Mouse (Mus musculus) ovary, postnatal 14 days (tissue): ENCODE measurements around the gene Selenom.

Experiments used
- DNase-seq: peaks from one replicate; pipeline ENCODE4 v3.0.0; 2022; ENCODE audit warnings: low spot score

The Selenom gene

DNA sequence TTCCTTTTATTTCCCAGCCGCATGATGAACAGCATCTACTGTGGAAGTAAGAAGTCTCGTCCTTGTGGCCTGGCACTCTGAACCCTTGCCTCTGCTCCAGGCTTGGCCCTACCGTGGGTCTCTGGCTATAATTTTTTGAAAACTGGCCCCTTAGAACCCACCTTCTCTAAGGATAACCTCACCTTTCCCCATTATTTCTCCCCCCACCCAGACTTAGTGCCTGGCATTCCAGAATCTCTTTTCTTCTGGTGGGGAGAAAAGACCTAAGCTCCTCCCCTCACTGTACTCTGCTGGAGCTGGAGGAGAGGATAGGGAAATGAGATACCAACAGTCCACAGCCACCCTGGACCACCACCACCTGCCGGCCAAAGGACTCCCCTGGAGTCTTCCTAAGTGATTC is 732 bp downstream of the Selenom start:
- DNase-seq = no peak

DNA sequence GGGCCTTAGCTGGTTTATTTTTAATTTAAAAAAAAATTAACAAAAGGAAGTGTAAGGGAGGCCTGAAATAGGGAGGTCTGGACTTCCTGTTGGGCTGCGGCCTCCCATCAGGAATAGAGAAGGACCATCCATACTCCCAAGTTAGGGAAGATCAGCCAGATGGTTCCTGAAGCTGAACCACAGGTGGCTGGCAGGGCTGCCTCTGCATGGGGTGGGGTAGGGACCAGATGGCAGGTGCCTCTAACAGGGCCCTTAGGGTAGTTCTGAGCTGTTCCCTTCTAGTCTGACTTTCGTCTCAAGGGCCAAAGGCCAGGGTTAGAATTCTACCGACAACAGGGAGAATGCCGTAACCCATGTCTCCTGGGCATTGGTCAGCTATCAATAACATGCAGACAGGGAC is 1.2 kb downstream of the Selenom start:
- DNase-seq = no peak

DNA sequence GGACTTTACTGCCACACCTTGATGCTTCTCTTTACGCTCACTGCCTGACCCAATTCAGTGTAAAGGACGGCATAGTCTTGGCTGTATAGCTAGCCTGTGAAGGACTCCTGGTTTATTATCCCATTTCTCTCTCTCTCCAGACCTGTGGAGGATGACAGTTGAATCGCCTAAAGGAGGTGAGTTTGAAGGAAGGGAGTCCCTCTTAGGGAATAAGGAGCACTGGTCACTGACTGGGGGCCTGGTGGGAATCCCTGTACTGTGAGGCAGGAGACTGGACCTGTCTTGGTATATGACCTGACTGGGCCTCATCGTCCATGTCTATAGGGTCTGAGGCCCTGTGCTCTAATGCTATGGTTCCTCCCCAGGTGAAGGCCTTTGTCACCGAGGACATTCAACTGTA is 1.6 kb downstream of the Selenom start:
- DNase-seq = no peak

DNA sequence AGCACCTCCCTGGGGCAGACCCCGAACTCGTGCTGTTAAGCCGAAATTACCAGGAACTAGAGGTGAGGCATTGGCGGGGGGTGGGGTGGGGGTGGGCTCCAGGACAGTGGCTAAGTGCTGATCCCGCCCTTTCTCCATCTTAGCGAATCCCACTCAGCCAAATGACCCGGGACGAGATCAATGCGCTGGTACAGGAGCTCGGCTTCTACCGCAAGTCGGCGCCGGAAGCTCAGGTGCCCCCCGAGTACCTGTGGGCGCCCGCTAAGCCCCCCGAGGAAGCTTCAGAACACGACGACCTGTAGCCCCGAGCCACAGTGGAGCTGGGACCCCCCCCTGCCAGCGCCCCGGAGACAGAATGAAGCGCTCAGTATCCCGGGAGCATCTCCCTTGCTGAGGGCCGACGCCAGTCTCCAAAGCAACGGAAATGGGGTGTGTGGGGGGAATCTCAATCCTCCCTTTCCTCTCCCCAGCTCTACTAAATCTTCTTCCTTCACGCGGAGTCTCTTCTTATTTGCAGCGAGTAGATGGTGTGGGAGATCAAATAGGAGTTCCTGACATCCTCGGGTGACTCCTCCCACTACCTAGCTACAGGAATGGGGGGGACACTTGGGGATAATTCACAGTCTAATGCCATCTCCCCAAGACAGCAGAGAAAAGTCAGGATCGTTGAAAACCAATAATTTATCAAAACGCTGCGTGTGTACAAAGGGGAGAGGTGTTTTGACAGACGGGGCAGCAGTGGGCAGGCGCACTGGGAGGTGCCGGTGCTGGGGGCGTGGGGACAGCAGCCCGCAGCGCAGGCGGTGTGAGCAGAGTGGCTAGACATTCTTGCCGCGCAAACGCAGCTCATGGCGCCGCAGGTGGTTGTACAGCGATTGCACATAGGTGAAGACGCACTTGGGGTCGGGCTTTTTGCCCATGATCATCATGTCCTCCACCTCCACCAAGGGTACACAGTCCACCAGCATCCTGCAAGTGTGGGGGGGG is 2.7 kb downstream of the Selenom start:
- DNase-seq = no peak

DNA sequence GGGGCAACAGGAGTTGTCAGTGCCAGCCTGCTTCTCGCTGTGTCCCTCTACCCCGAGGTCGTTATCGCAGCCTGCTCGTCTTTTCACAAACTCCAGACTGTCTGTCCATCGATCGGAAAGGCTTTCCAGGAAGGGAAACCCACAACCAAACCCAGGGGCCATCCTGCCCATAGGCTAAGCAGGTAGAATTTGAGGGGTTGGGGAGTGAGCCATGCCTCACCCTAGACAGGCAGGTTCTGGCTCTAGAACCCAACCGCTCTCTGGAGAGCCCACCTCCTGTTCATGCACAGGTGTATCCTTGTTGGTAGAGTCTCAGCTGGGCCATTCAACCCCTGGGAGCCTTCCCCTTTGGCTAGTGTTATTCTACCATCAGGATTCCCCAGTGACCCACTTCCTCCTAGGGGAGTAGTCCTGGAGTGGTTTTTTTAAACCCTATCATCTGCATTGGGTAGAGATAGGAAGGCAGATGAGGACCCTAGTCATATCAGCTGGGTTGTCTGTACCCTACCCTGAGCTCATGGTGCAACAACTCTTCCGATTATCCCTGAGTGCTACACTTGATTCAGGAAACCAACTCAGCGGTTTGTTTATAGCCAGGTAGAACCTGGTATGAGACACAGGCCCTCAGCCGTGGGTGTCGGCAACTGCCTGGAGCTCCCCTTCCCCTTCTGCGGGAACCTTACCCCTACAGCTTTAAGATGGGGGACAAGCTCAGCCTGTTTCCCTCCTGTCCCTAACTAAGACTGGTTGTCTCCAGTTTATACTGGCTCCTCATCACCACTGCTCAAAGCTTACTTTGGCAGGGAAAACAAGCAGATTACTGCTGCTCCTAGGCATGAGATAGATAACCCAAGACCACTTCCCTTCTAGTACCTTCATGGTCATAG is 3.6 kb downstream of the Selenom start:
- DNase-seq = no peak

DNA sequence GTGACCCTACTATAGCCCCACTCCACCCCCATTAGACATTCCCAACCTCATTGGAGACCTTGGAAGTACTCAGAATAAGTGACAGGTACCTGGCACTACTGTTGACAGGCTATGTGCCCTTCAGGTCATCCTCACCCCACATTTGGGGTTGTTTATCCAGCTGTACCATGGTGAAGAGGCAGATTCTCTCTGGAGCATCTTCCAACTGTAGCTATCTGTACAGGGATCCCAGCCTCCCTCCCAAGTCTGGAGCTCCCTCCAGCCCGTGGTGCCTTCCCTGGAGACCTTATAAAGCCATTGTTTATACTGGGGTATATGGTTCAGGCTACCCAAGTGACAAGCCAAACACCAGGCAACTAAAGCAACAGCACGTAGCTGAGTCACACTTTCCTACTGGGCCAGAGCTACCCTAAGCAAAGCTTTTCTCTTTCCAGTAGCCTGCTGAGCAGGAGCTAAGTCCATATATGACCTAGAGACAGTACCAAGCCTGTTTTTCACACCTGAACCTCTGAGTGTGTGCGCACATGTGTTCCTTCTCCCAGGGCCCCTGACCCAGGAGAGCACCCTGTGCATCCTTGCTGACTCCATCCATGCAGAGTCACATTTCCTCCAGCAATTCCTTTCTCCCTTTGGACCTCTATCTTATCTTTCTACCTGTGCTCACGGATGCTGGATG is 4.7 kb downstream of the Selenom start:
- DNase-seq = no peak

DNA sequence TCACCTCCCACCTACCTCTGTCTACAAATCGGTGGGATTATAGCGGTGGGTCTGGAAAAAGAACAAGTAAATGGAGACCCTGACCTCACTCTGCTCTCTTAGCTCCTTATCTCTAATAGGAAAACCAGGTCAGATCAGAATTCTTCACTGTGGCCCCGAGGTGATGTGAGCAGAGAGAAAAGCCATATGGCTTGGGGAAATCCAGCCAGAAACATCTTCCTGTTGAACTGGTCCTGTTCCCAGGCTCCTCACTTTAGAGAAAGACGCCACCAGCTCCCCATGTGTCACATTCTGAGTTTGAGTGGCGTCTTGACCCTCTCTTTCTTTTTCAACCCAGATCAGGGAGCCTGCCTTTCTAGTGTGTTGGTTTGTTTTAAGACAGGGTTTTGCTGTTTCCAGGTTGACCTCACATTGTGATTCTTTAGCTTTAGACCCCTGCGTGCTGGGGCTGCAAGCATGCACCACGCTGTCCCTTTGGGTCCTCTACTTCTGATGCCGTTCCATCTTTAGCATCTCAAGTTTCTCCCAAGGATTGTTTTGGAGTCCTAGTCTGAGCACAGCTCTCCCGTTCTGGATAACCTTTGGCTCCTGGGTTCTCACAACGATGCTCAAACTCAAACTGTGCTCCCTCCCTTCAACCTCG is 5.4 kb downstream of the Selenom start:
- no peak for DNase-seq

DNA sequence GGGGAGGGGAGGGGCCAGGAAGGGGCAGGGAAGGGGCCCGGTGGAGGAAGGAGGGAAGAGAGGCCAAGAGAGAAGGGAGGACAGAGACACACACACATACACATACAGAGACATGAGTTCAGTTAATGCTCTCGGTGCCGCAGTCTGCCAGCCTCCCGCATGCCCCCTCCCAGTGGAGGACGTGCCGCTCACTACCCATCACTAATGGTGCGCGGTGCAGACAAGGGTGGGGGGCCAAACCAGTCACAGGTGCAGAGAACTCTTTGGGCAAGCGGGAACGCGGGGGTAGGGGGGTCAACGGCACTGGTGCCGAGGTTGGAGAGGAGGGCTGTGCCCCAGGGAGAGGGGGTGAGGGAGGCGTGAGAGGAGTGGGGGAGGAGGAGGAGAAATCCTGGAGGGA is 6.4 kb downstream of the Selenom start:
- no peak for DNase-seq

DNA sequence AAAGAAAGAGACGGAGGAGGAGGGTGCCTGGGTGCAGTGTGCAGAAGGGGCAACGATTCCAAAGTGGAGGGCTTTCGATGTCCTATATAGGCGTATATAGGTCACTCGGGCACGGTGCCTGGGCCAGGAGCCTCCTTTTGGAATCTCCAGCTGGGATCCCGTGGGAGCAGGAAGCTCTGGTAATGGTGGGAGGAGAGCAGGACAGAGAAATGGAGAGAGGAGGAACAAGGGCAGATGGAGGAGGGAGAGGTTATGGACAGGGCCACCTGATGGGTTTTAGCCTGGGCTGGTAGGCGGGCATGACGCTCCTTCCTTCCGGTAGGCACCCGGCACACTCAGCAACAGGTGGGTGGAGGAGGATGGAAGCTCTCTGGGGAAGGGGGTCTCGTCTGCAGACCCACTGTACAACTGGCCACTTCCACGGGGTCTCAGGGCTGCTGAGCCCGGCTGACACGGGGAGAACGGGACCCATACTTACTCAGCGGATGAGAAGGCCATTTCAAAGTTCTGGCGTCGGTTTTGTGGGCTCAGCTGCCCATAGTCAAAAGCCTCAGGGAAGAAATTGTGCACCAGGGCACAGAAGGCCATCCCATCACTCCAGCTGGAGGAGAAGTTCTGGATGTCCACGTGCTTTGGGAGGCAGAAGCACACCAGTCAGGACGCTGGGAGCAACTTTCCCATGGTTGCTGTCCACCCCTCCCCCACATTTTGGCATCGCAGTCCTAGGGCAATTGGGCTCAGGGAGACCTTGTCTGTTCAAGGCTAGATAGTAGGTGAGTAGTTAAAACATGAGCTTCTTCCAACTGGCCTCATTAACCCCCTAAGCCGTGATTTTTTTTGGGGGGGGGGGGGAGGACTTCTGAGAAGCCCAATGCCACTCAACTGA is 7.1 kb downstream of the Selenom start:
- no peak for DNase-seq

DNA sequence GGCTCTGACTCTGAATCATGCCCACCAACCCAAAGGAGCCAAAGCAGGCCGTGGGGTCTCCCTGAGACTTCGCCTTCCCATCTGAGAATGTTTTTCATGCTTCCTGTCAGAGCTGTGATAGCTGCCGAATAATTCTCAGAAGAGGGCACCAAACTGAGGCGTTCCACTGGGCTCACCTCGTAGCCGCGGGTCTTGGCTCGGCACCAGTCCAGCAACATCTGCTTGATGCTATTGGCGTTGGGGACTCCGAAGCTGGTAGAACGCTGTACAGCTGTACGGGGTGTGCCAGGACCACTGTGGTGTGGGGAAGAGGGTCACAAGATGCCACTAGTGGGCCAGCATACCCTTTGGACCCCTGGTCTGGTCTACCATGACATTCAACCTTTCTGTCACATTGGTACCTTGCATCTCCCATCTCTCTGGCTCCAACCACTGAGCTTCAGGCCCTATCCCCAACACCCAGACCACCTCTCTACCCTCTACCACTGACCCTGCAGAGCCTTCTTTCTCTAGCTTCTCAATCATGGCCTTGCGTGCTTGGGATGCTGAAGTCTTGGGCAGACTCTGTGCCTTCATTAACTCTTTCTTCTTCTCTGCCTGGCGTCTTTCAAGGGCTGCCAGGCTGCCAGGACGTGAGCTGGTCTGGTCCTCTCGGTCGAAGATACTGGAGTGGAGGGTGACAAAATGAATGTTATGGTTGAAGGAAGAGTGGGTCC is 8.0 kb downstream of the Selenom start:
- no peak for DNase-seq

DNA sequence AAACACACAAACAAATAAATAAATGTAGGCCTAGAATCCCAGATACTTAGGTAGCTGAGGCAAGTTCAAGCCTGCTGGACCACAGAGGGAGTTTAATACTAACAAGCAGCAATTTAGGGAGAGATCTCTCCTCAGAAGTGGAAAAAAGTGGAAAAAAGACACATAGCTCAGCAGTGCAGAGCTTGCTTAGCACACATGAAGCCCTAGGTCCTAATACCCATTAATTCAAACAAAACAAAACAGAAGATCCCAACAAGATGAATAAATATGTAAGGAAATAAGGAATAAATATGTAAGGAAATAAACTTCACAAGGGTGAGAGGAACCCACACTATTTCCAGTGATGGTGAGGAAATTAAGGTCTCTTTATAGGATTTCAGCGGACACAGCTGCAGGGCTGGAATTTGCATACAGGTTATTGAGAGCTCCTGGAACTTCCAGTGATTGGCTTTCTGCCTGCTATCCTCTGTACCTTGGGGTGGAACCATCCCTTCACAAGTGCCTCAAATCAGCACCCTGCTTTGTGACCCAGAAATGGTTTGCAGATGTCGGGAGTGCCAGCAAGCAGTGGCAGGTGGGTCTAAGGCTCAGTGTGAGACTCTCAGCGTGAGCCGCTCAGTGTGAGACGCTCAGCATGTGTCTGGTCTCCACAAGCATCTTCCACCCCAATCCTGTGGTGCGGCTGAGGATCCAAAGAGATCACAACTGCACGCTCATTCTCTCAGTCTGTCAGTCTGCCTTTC is 9.5 kb downstream of the Selenom start:
- DNase-seq = no peak

DNA sequence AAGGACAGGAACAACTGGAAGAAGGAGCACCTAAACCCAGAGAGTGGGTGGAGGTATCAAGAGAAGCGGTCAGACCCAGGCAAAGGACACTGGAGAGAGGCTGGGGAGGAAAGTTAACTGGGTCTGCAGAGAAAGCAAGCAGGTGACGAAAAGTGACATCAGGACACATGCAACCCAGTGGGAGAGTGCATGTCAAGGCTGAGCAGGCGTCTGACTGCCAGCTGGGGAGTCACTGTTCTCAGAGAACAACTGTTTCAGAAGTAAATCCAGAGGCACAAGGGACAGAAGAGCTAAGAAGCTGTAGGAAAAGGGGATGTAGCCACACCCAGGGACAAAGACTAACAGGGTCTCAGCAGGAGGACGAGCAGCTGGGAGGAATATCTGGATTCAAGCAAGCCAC is 11.1 kb downstream of the Selenom start:
- DNase-seq = no peak

DNA sequence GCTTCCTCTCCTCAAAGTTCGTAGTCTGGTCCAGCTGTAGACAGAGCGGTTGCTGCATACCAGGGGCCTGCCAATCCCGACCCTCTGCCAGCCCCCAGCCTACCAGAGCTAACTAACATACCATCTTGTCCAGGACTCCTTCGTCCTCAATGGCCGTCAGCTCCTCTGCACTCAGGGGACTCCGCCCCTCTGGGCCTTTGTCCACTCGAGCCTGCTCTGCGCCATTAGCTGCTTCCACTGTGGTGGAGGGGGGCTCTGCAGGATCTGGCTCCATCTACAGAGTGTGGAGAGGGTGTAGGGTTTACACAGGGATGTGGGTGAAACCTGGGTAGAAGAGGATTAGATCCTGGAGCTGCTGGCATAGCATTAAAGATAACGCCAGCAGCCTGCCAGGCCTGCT is 11.7 kb downstream of the Selenom start:
- DNase-seq = no peak

DNA sequence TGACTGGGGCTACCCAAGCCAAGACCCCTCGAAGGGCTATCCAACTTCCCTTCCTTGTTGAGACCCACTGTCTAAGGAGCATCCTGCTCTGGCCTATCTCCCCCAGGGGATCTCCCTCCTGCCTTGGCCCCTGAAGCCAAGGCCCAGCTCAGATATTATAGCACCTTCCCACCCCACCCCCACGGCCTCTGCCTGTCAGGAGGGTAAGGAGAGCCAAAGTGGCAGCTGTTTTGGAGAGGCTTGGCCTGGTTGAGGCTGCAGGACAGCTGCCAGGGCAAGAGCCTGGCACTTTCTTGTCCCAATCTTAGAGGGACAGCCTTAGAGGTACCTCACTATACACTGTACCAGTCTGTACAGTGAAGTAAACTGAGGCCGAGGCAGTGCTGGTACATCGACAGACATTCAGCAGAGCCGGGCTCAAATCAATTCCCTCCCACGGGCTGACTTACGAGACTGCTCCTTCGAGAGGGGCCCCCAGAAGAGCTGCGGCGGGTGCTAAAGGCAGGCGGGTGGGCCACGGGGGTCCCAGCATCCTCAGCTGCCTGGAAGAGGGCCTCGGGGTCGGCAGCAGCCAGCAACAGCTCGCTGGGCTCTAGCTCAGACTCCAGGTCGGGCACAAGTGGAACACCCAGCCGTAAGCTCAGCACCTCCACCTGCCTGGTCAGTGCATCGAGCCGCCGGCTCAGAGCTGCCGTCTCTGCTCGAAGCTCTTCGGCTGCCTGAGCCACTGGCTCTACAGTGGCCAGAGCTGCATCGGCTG is 12.7 kb downstream of the Selenom start:
- no peak for DNase-seq

DNA sequence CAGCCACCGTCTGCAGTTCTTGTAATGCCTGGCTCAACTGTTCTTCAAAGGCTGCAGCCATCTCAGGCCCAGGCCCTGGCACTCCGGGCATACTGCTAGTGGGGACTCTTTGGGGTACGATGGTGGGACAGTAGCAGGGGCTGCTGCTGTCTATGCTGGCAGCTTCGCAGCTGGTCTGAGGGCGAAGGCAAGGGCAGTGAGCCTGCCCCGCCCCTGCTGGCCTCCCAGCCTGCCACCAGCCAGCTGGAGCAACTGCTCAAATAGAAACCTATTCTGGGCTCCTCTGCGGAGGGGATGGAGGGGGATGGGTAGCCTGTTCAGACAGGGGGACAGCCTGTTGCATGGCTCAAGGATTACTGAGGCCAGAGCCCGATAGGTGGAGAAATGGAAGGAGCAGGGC is 13.3 kb downstream of the Selenom start:
- DNase-seq = no peak

DNA sequence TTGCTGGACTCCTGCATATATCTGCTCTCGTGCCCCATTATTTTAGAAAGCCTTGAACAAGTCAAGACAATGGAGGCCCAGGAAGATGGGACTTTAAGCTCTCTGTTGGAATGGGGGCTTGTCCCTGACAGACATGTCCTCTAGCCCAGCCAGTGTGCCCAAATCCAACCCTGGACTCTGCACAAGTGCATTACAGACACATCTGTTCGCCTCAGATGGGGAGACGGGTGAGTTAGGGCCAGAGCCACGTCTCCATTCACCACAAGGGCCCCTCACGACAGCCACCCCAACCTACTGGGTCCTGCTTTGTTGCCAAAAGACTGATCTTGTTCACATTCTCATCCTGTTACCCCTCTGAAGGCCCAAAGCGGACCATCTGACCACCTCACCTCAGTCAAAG is 13.7 kb downstream of the Selenom start:
- no peak for DNase-seq

DNA sequence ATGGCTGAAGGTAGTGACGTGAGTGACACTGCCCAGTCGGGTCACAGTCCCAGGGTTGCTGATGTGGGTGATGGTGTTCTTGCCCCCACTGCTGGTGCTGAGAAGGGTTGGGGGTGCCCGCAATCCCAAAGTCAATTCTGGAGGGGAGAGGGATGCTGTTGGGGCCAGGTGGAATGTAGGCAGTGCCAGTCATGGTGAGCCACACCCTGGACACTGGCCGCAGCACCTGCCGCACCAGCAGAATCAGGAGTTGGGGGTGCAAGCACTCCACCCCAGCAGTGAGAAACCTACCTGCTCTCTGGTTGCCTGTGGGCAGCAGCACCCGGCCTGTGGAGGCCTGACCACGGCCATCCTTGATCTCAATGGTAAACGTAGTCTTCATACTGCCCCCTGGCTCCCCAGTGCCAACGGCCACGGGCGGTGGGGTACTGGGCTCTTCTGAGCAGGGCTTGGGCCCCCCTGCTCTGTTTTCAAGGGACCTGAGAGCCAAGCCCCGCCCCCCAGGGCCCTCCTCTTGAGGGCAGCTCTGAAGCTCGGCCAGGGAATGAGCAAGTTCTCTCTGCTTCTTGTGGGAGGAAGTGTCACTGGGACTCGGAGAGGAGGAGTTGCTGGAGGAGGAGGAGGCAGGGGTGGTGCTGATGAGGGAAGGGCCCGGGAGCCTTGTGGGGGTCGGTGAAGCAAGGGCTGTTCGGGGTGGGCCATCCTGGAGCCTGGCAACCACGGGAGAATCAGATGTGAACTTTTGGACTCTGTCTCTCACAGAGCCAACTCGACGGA is 15.2 kb downstream of the Selenom start:
- no peak for DNase-seq

DNA sequence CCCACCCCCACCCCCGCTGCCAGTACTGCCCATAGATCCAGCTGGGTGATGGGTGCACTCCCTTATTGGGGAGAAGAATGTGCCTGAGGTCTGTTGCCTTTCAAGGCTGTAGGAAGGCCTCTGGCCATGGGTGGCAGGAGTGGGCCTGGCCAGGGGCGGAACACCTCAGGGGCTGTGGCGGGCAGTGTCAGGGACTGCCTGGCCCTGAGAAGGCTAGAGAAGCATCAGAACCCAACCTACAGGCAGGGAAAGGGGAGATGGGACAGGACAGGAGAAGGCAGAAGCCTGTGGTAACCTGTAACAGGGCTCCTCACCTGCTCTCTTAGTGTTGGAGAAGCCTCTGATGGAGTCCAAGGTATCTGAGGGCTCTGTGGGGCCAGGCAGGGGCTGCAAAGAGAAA is 16.2 kb downstream of the Selenom start:
- no peak for DNase-seq
